Mouse (Mus musculus) CH12.LX (cell line): Measurements from ENCODE around the gene Syne1. TPM values are rescaled to one million over a fixed set of nuclear protein-coding genes. Genes with fewer than 3 reads are reported as not detected.
A peak's percentile ranks its signal among the peaks of the same experiment; 100 is the strongest.

ENCODE experiments used
- DNase-seq: peaks from one replicate; pipeline ENCODE4 v3.0.0-alpha.2; 2013; ENCODE audit errors: extremely low read depth
- H3K27ac ChIP-seq: 2 replicates; pipeline ENCODE4 v1.5.1; 2012; ENCODE audit warnings: low read depth, mild to moderate bottlenecking, control low read depth, moderate library complexity; ENCODE audit not compliant: insufficient read depth
- H3K27me3 ChIP-seq: replicated peaks from 2 replicates; pipeline ENCODE3; 2012; ENCODE audit warnings: inconsistent platforms
- H3K36me3 ChIP-seq, 2 experiments: replicated peaks in 1 of 2; 2 replicates each; pipeline versions ENCODE3 to v1.6.1; 2012; ENCODE audit warnings: inconsistent platforms in 1 of 2, low read length in 1 of 2, mild to moderate bottlenecking in 1 of 2, mixed read lengths in 1 of 2, moderate library complexity in 1 of 2; ENCODE audit not compliant: control insufficient read depth in 1 of 2, insufficient read depth in 1 of 2
- H3K4me1 ChIP-seq, 2 experiments: 2 replicates each; pipeline ENCODE4 v1.6.1; 2012; ENCODE audit warnings: inconsistent platforms in 1 of 2, moderate library complexity in 1 of 2; ENCODE audit not compliant: insufficient read depth in 2 of 2, control insufficient read depth in 1 of 2
- H3K4me2 ChIP-seq: 2 replicates; pipeline ENCODE4 v1.6.1; 2012; ENCODE audit warnings: low read depth, mild to moderate bottlenecking, control low read depth; ENCODE audit not compliant: poor library complexity, insufficient read depth, severe bottlenecking
- H3K4me3 ChIP-seq, 3 experiments: fragments of 150-350 bp in 1 of 3; sonication (generic) in 1 of 3; replicated peaks in 1 of 3; 2 replicates each; pipeline versions ENCODE3 to v1.5.1; 2011 to 2012; ENCODE audit warnings: low read depth in 2 of 3, low read length in 2 of 3, mild to moderate bottlenecking in 2 of 3, moderate library complexity in 2 of 3, control low read depth in 1 of 3, improper control_type of control experiment in 1 of 3, inconsistent platforms in 1 of 3, mixed read lengths in 1 of 3; ENCODE audit not compliant: poor library complexity in 1 of 3
- H3K79me2 ChIP-seq: replicated peaks from 2 replicates; pipeline ENCODE4 v1.6.1; 2012; ENCODE audit warnings: mild to moderate bottlenecking, moderate library complexity; ENCODE audit not compliant: control insufficient read depth, poor library complexity, insufficient read depth, severe bottlenecking; ENCODE audit errors: extremely low read depth
- H3K9ac ChIP-seq: 2 replicates; pipeline ENCODE4 v1.6.1; 2012; ENCODE audit warnings: low read depth, mild to moderate bottlenecking, control low read depth, moderate library complexity; ENCODE audit not compliant: insufficient read depth
- H3K9me3 ChIP-seq: replicated peaks from 2 replicates; pipeline ENCODE3; 2012; ENCODE audit warnings: low read length, inconsistent platforms, mixed read lengths
- CHD2 ChIP-seq: IDR thresholded peaks from 2 replicates; pipeline ENCODE4 v1.6.1; 2011; ENCODE audit warnings: low read length, improper control_type of control experiment
- CTCF ChIP-seq, 2 experiments: IDR thresholded peaks in 1 of 2; conservative IDR thresholded peaks in 1 of 2; 2 replicates each; pipeline ENCODE4 v1.5.1; 2011 to 2012; ENCODE audit warnings: low read depth in 2 of 2, low read length in 2 of 2, improper control_type of control experiment in 1 of 2, inconsistent platforms in 1 of 2, mild to moderate bottlenecking in 1 of 2, moderate library complexity in 1 of 2
- GABPA ChIP-seq: IDR thresholded peaks from 2 replicates; pipeline ENCODE4 v1.6.1; 2012; ENCODE audit warnings: low read depth, low read length, improper control_type of control experiment, inconsistent platforms; ENCODE audit not compliant: insufficient replicate concordance
- JUN ChIP-seq: IDR thresholded peaks from 2 replicates; pipeline ENCODE4 v1.6.1; 2011; ENCODE audit warnings: low read depth, mild to moderate bottlenecking, low read length, improper control_type of control experiment, moderate library complexity; ENCODE audit not compliant: insufficient read depth
- MEF2A ChIP-seq: IDR thresholded peaks from 2 replicates; pipeline ENCODE4 v1.6.1; 2014; ENCODE audit warnings: low read depth, mild to moderate bottlenecking, inconsistent platforms, low read length, improper control_type of control experiment, borderline replicate concordance
- NELFE ChIP-seq: IDR thresholded peaks from 2 replicates; pipeline ENCODE4 v1.6.1; 2011; ENCODE audit warnings: low read depth, low read length, improper control_type of control experiment
- NRF1 ChIP-seq: IDR thresholded peaks from 2 replicates; pipeline ENCODE4 v1.6.1; 2014; ENCODE audit warnings: low read depth, mild to moderate bottlenecking, inconsistent platforms, low read length, improper control_type of control experiment, moderate library complexity
- POLR2AphosphoS2 ChIP-seq: IDR thresholded peaks from 2 replicates; pipeline ENCODE4 v1.6.1; 2011; ENCODE audit warnings: low read depth, low read length, improper control_type of control experiment
- RAD21 ChIP-seq: IDR thresholded peaks from 2 replicates; pipeline ENCODE4 v1.6.1; 2011; ENCODE audit warnings: low read depth, mild to moderate bottlenecking, low read length, improper control_type of control experiment, moderate library complexity
- SIN3A ChIP-seq: IDR thresholded peaks from 2 replicates; pipeline ENCODE4 v1.6.1; 2012; ENCODE audit warnings: low read length, improper control_type of control experiment, inconsistent platforms
- SMC3 ChIP-seq: IDR thresholded peaks from 2 replicates; pipeline ENCODE4 v1.6.1; 2011; ENCODE audit warnings: low read depth, low read length, improper control_type of control experiment
- TBP ChIP-seq: conservative IDR thresholded peaks from 2 replicates; pipeline ENCODE4 v1.6.1; 2011; ENCODE audit warnings: low read depth, low read length, improper control_type of control experiment
- TCF12 ChIP-seq: IDR thresholded peaks from 2 replicates; pipeline ENCODE4 v1.6.1; 2014; ENCODE audit warnings: low read depth, mild to moderate bottlenecking, inconsistent platforms, low read length, improper control_type of control experiment
- UBTF ChIP-seq: IDR thresholded peaks from 2 replicates; pipeline ENCODE4 v1.6.1; 2012; ENCODE audit warnings: low read depth, mild to moderate bottlenecking, inconsistent platforms, low read length, improper control_type of control experiment, moderate library complexity
- USF1 ChIP-seq: IDR thresholded peaks from 2 replicates; pipeline ENCODE4 v1.6.1; 2014; ENCODE audit warnings: low read depth, mild to moderate bottlenecking, inconsistent platforms, low read length, improper control_type of control experiment
- USF2 ChIP-seq: conservative IDR thresholded peaks from 2 replicates; pipeline ENCODE4 v1.6.1; 2011; ENCODE audit warnings: low read depth, low read length, improper control_type of control experiment
- ZC3H11A ChIP-seq: IDR thresholded peaks from 2 replicates; pipeline ENCODE4 v1.6.1; 2012; ENCODE audit warnings: low read depth, mild to moderate bottlenecking, inconsistent platforms, low read length, improper control_type of control experiment
- ZNF384 ChIP-seq: IDR thresholded peaks from 2 replicates; pipeline ENCODE4 v1.6.1; 2012; ENCODE audit warnings: low read depth, low read length, improper control_type of control experiment, inconsistent platforms
- dilution Hi-C: fragments of 300-500 bp; cut with MboI; formaldehyde crosslinking; loops from 2 replicates; pipeline ENCODE4 v1.14.3; 2020; ENCODE audit warnings: low sequenced_read_pairs; ENCODE audit not compliant: extremely low pct_unique_long_range_greater_than_20kb, extremely low pct_ligation_motif_present
- in situ Hi-C: fragments of 300-500 bp; cut with MboI; formaldehyde crosslinking; loops from 3 replicates; pipeline ENCODE4 v1.14.3; 2019; ENCODE audit warnings: low sequenced_read_pairs, low pct_ligation_motif_present, low pct_unique_long_range_greater_than_20kb, mixed read lengths
- polyA plus RNA-seq: library from polyadenylated mRNA; unstranded; fragments of >175 nt; gene quantifications from 2 replicates; pipeline ENCODE4 v1.2.1, GENCODE M21; 2012; ENCODE audit warnings: low read depth; ENCODE audit not compliant: insufficient read length
- total RNA-seq, 2 experiments: library from RNA; depleted of rRNA; stranded (reverse); fragments of 300-350 nt in 1 of 2; fragments of >200 nt in 1 of 2; gene quantifications; 2 replicates each; pipeline ENCODE4 v1.2.3; 2012 to 2014

Syne1 gene
- total and polyA plus RNA-seq, 3 experiments = 3.1 to 7.6 (median 3.6) TPM

GRCm38 (mm10) chr10:5480552-5481550 is 70.4 kb downstream of the Syne1 start:
- no peaks in the 10 kb centered on the region for H3K9me3 ChIP-seq
- TF ChIP-seq TBP (no peak), TCF12 (no peak), ZC3H11A (no peak), NELFE (no peak), CTCF (conservative IDR thresholded peaks at IDR 0.05 in 1 of 2, IDR thresholded peaks at IDR 0.05 in 1 of 2; ENCODE audit: low read depth in 2 of 2, low read length in 2 of 2) (peak in 1 of 2 experiments; percentile 61; a peak in 2 of 4 replicates), GABPA (no peak), RAD21 (no peak; the same call in 1 of the 2 replicates), NRF1 (no peak), SMC3 (peak; percentile 49), CHD2 (no peak), JUN (no peak), USF1 (no peak)
- no peaks in the 10 kb centered on the region for H3K36me3 ChIP-seq
- peaks cover 0 to 12% of the 10 kb centered on the region in 2 experiments; a peak in 2 of 4 replicates for H3K4me1 ChIP-seq
- no peaks in the 10 kb centered on the region for H3K27me3 ChIP-seq
- no peaks in the 10 kb centered on the region for H3K79me2 ChIP-seq
- H3K4me2 ChIP-seq = peak overlapping the region; percentile 29; the same call in 1 of the 2 replicates
- H3K27ac ChIP-seq = no peak overlapping the region
- dilution Hi-C loops = no loop called here
- DNase-seq = peak; percentile 59
- H3K9ac ChIP-seq = 0 out of 2 replicates have a peak overlapping the region, but pooled peaks have one; percentile 6
- H3K4me3 ChIP-seq = peak overlapping the region; percentile 0 to 40 (median 18)
- in situ Hi-C loops = no loop called here

- peak; percentile 65 for DNase-seq
- dilution Hi-C loops = no loop called here
- in situ Hi-C loops = no loop called here
Measured at GRCm38 (mm10) chr10:5480097-5480496, 71.2 kb downstream of the Syne1 start.

More at GRCm38 (mm10) chr10:5480097-5480496, 71.2 kb downstream of the Syne1 start:
- H3K79me2 ChIP-seq = no peaks in the 10 kb centered on the region
- H3K9ac ChIP-seq = 0 out of 2 replicates have a peak overlapping the region, but pooled peaks have one; percentile 6
- H3K27me3 ChIP-seq = no peaks in the 10 kb centered on the region
- TF ChIP-seq USF2 (no peak), MEF2A (no peak), SIN3A (no peak), POLR2AphosphoS2 (no peak), ZNF384 (no peak), RAD21 (peak; percentile 37), UBTF (no peak), CTCF (conservative IDR thresholded peaks at IDR 0.05 in 1 of 2, IDR thresholded peaks at IDR 0.05 in 1 of 2; ENCODE audit: low read depth in 2 of 2, low read length in 2 of 2) (peak; percentile 71 to 73), SMC3 (peak; percentile 56)
- peak overlapping the region; percentile 0 to 40 (median 18) for H3K4me3 ChIP-seq
- no peak overlapping the region for H3K27ac ChIP-seq
- no peaks in the 10 kb centered on the region for H3K36me3 ChIP-seq
- peak overlapping the region; percentile 18; the same call in 1 of the 2 replicates for H3K4me2 ChIP-seq
- H3K4me1 ChIP-seq = peaks cover 0 to 12% of the 10 kb centered on the region in 2 experiments; a peak in 2 of 4 replicates
- H3K9me3 ChIP-seq = no peaks in the 10 kb centered on the region
